Mouse (Mus musculus): Measurements from ENCODE around the gene Ryk.

GRCm38 (mm10) chr9:102857856-102858255 is 23.1 kb downstream of the Ryk start:
- no peak for TF ChIP-seq CTCF (IDR thresholded peaks at IDR 0.05; ENCODE audit: low read depth)
- TF ChIP-seq EP300 (IDR thresholded peaks at IDR 0.05; ENCODE audit: low read depth) = no peak

All from heart, postnatal 0 days (tissue).